Mouse (Mus musculus): ENCODE data around the gene Gm28043. TPM values are rescaled to one million over a fixed set of nuclear protein-coding genes. Genes with fewer than 3 reads are reported as not detected.

The Gm28043 gene
- total and polyA plus RNA-seq, 3 experiments = 0.39 to 1.1 (median 1.0) TPM

- no peak overlapping the region for H3K27ac ChIP-seq
- no peaks in the 10 kb centered on the region for H3K36me3 ChIP-seq (ENCODE audit: control insufficient read depth, insufficient read depth, low read length)
These were observed 26.3 kb downstream of the Gm28043 start for GRCm38 (mm10) chr17:29640971-29641370.

GRCm38 (mm10) chr17:29642219-29642618 lies 27.5 kb downstream of the Gm28043 start:
- H3K36me3 ChIP-seq (ENCODE audit: control insufficient read depth, insufficient read depth, low read length) = no peaks in the 10 kb centered on the region
- no peak for TF ChIP-seq CTCF (IDR thresholded peaks at IDR 0.05)
- no peak for TF ChIP-seq POLR2A (IDR thresholded peaks at IDR 0.05; ENCODE audit: insufficient read depth, low read depth, low read length)
- no peak for TF ChIP-seq EP300 (IDR thresholded peaks at IDR 0.05; ENCODE audit: insufficient read depth, low read depth, low read length)
- peaks cover 2% of the 10 kb centered on the region for H3K4me1 ChIP-seq (ENCODE audit: control insufficient read depth, insufficient read depth, low read length)
- no peaks in the 10 kb centered on the region for H3K79me2 ChIP-seq (replicated peaks; ENCODE audit: control insufficient read depth, insufficient read depth, low read length)
- no peak for DNase-seq
- no peak overlapping the region for H3K9ac ChIP-seq (ENCODE audit: low read depth, low read length)
- intact Hi-C loops (cut with DNase I) = no loop called here
- H3K27me3 ChIP-seq (ENCODE audit: control insufficient read depth, insufficient read depth, low read length) = no peaks in the 10 kb centered on the region
- WGBS = 84% methylated on average over 3 of the region's 3 CpGs
- H3K27ac ChIP-seq = no peak overlapping the region
- no peak overlapping the region for H3K4me3 ChIP-seq

More at GRCm38 (mm10) chr17:29640971-29641370, 26.3 kb downstream of the Gm28043 start:
- TF ChIP-seq POLR2A (IDR thresholded peaks at IDR 0.05; ENCODE audit: insufficient read depth, low read depth, low read length) = no peak
- Histone ChIP-seq H3K9ac (ENCODE audit: low read depth, low read length) (no peak overlapping the region), H3K27me3 (ENCODE audit: control insufficient read depth, insufficient read depth, low read length) (no peaks in the 10 kb centered on the region), H3K4me1 (ENCODE audit: control insufficient read depth, insufficient read depth, low read length) (peaks cover 5% of the 10 kb centered on the region), H3K4me3 (no peak overlapping the region), H3K79me2 (replicated peaks; ENCODE audit: control insufficient read depth, insufficient read depth, low read length) (no peaks in the 10 kb centered on the region)
- no peak for DNase-seq
- intact Hi-C loops (cut with DNase I) = no loop called here
- 87% methylated on average over 11 of the region's 11 CpGs for WGBS

- WGBS = 33% methylated on average over 2 of the region's 2 CpGs
- Histone ChIP-seq H3K27ac (no peak overlapping the region), H3K79me2 (replicated peaks; ENCODE audit: control insufficient read depth, insufficient read depth, low read length) (0 out of 2 replicates have a peak, but pooled peaks cover 1% of the 10 kb centered on the region), H3K27me3 (ENCODE audit: control insufficient read depth, insufficient read depth, low read length) (no peaks in the 10 kb centered on the region), H3K4me3 (no peak overlapping the region), H3K9ac (ENCODE audit: low read depth, low read length) (no peak overlapping the region), H3K36me3 (ENCODE audit: control insufficient read depth, insufficient read depth, low read length) (no peaks in the 10 kb centered on the region), H3K4me1 (ENCODE audit: control insufficient read depth, insufficient read depth, low read length) (no peaks in the 10 kb centered on the region; the same call in 1 of the 2 replicates)
- intact Hi-C loops (cut with DNase I) = no loop called here
- no peak for TF ChIP-seq CTCF (IDR thresholded peaks at IDR 0.05)
- no peak for TF ChIP-seq EP300 (IDR thresholded peaks at IDR 0.05; ENCODE audit: insufficient read depth, low read depth, low read length)
- TF ChIP-seq POLR2A (IDR thresholded peaks at IDR 0.05; ENCODE audit: insufficient read depth, low read depth, low read length) = no peak
- no peak for DNase-seq
These were observed 43.6 kb downstream of the Gm28043 start for GRCm38 (mm10) chr17:29658249-29658648.

GRCm38 (mm10) chr17:29660076-29660761 lies 45.5 kb downstream of the Gm28043 start, which contains the start of gene Cmtr1:
Cmtr1 (plus strand) TSS chr17:29660595.
- Histone ChIP-seq H3K27me3 (ENCODE audit: control insufficient read depth, insufficient read depth, low read length) (no peaks in the 10 kb centered on the region), H3K9ac (ENCODE audit: low read depth, low read length) (peak within 1 kb of the TSS; percentile 96), H3K79me2 (replicated peaks; ENCODE audit: control insufficient read depth, insufficient read depth, low read length) (0 out of 2 replicates have a peak, but pooled peaks cover 1% of the 10 kb centered on the region), H3K4me1 (ENCODE audit: control insufficient read depth, insufficient read depth, low read length) (no peaks in the 10 kb centered on the region; the same call in 1 of the 2 replicates), H3K4me3 (peak within 1 kb of the TSS; percentile 82), H3K27ac (peak within 1 kb of the TSS; percentile 90), H3K36me3 (ENCODE audit: control insufficient read depth, insufficient read depth, low read length) (no peaks in the 10 kb centered on the region)
- TF ChIP-seq CTCF (IDR thresholded peaks at IDR 0.05) (no peak), EP300 (IDR thresholded peaks at IDR 0.05; ENCODE audit: insufficient read depth, low read depth, low read length) (no peak), POLR2A (IDR thresholded peaks at IDR 0.05; ENCODE audit: insufficient read depth, low read depth, low read length) (peak; percentile 85)
- intact Hi-C loops (cut with DNase I) = loop anchor here (2.0 kb wide), 2 partner anchors 45 to 57 kb away; partner anchors contain the start of genes Ccdc167, Gm28043 and Rnf8
- WGBS = under 1% methylated on average over 41 of the region's 41 CpGs
- peak; percentile 98 to 99 for DNase-seq

GRCm38 (mm10) chr17:29660762-29661391 lies 46.2 kb downstream of the Gm28043 start:
- intact Hi-C loops (cut with DNase I) = loop anchor here (2.0 kb wide), 2 partner anchors 46 to 56 kb away; partner anchors contain the start of genes Ccdc167, Gm28043 and Rnf8
- no peak for DNase-seq
- no peaks in the 10 kb centered on the region for H3K36me3 ChIP-seq (ENCODE audit: control insufficient read depth, insufficient read depth, low read length)
- peak overlapping the region; percentile 96 for H3K9ac ChIP-seq (ENCODE audit: low read depth, low read length)
- H3K79me2 ChIP-seq (replicated peaks; ENCODE audit: control insufficient read depth, insufficient read depth, low read length) = 0 out of 2 replicates have a peak, but pooled peaks cover 1% of the 10 kb centered on the region
- peak overlapping the region; percentile 90 for H3K27ac ChIP-seq
- no peaks in the 10 kb centered on the region for H3K27me3 ChIP-seq (ENCODE audit: control insufficient read depth, insufficient read depth, low read length)
- TF ChIP-seq POLR2A (IDR thresholded peaks at IDR 0.05; ENCODE audit: insufficient read depth, low read depth, low read length) (no peak), EP300 (IDR thresholded peaks at IDR 0.05; ENCODE audit: insufficient read depth, low read depth, low read length) (no peak), CTCF (IDR thresholded peaks at IDR 0.05) (no peak)
- WGBS = under 1% methylated on average over 38 of the region's 41 CpGs
- no peaks in the 10 kb centered on the region; the same call in 1 of the 2 replicates for H3K4me1 ChIP-seq (ENCODE audit: control insufficient read depth, insufficient read depth, low read length)
- peak overlapping the region; percentile 82 for H3K4me3 ChIP-seq
